Mouse (Mus musculus) intestine, embryonic 16.5 days (tissue): ENCODE results near the gene Srgn. TPM values are rescaled to one million over a fixed set of nuclear protein-coding genes. Genes with fewer than 3 reads are reported as not detected.

Experiments
- ATAC-seq: fragments of 200-750 bp; cut with Nextera tagmentation; 2 replicates; pipeline ENCODE4 v1.8.0; 2017; ENCODE audit warnings: moderate TSS enrichment, moderate library complexity
- H3K27ac ChIP-seq: fragments of 300-500 bp; sonication (generic); 2 replicates; pipeline ENCODE4 v1.5.1; 2014; ENCODE audit warnings: mild to moderate bottlenecking, low read length
- H3K27me3 ChIP-seq: fragments of 300-500 bp; sonication (generic); replicated peaks from 2 replicates; pipeline ENCODE4 v1.6.1; 2014; ENCODE audit warnings: low read length, control low read depth, mixed read lengths; ENCODE audit not compliant: control insufficient read depth, insufficient read depth
- H3K36me3 ChIP-seq: fragments of 300-500 bp; sonication (generic); 2 replicates; pipeline ENCODE4 v1.6.1; 2014; ENCODE audit warnings: low read length, control low read depth; ENCODE audit not compliant: control insufficient read depth, insufficient read depth
- H3K4me1 ChIP-seq: fragments of 300-500 bp; sonication (generic); 2 replicates; pipeline ENCODE4 v1.6.1; 2014; ENCODE audit warnings: low read length, control low read depth, mixed read lengths; ENCODE audit not compliant: control insufficient read depth, insufficient read depth
- H3K4me2 ChIP-seq: fragments of 300-500 bp; sonication (generic); 2 replicates; pipeline ENCODE4 v1.6.1; 2014; ENCODE audit warnings: low read depth, low read length, control low read depth
- H3K4me3 ChIP-seq: fragments of 300-500 bp; sonication (generic); 2 replicates; pipeline ENCODE4 v1.5.1; 2014; ENCODE audit warnings: mild to moderate bottlenecking, low read length
- H3K9ac ChIP-seq: fragments of 300-500 bp; sonication (generic); 2 replicates; pipeline ENCODE4 v1.6.1; 2014; ENCODE audit warnings: low read depth, low read length
- H3K9me3 ChIP-seq: fragments of 300-500 bp; sonication (generic); 2 replicates; pipeline ENCODE4 v1.6.1; 2016; ENCODE audit warnings: low read length, control low read depth; ENCODE audit not compliant: control insufficient read depth
- WGBS: fragments of 180-500 bp; shearing (Covaris S2); extraction: QIAGEN DNeasy Blood & Tissue Kit; methylation state at CpG from one replicate; pipeline ENCODE4 v1.1.7; 2014; 5-methylcytosine and 5-hydroxymethylcytosine counted together
- polyA plus RNA-seq: library from polyadenylated mRNA; unstranded; fragments of >200 nt; fragmentation: Nextera tagmentation; extraction: Ambion mirVana; gene quantifications from 2 replicates; pipeline ENCODE4 v1.2.1, GENCODE M21; 2015

Srgn gene
- polyA plus RNA-seq, result 15.1 and 15.5 TPM in 2 replicates

DNA sequence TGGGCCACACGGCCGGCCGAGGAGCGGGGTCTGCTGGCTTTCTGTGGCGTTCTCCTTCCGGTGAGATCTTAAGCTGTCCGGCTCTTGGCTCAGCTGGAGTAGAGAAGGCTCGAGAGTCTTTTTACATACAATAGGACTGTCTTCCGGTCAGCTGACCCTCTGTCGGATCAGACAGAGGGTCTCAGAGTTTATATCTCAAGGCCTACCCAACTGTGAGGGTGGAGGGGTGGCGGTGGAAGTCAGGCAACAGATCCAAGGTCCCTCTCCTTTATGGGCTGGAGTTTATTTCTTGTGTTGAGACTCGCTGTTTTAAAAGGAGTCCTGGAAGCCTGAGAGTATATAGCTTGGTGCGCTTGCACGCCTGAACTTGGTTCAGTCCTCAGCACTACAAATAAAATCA lies at the start of gene Srgn:
Srgn (minus strand) TSS at position 101 of the 400 bp plus-strand sequence.
- H3K9ac ChIP-seq, result no peak within 1 kb of the TSS
- no peak within 1 kb of the TSS for H3K4me2 ChIP-seq
- H3K27me3 ChIP-seq, result no peaks in the 10 kb centered on the region
- H3K36me3 ChIP-seq, result no peaks in the 10 kb centered on the region
- ATAC-seq, result no peak
- 88% methylated on average over 14 of the region's 14 CpGs for WGBS
- H3K9me3 ChIP-seq, result no peaks in the 10 kb centered on the region
- no peak within 1 kb of the TSS for H3K27ac ChIP-seq
- no peak within 1 kb of the TSS for H3K4me3 ChIP-seq
- peaks cover 6% of the 10 kb centered on the region; the same call in 1 of the 2 replicates for H3K4me1 ChIP-seq

DNA sequence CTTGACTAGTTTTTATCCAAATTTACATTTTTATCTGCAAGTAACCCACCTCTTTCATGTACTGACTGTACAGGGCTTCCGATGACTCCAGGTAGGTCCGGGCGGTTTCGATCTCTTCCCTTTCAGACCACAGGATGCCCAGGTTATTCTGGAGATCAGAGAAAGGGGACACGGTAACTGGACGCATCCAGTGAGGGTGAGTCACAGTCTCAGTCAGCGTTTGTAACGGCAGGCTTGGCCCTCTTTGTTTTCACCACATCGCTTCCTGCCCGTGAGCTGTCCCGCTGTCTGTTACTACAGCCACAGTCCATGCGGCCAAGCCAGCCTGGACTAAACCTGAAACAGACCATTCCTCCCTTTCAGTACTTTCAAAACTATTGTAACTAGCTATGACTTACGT lies 47.8 kb upstream of the Srgn start:
- H3K4me1 ChIP-seq, result peaks cover 9% of the 10 kb centered on the region
- H3K4me3 ChIP-seq, result no peak overlapping the region
- no peaks in the 10 kb centered on the region for H3K9me3 ChIP-seq
- 95% methylated on average over 13 of the region's 13 CpGs for WGBS
- no peak for ATAC-seq
- H3K36me3 ChIP-seq, result 0 out of 2 replicates have a peak, but pooled peaks cover 3% of the 10 kb centered on the region
- no peak overlapping the region for H3K4me2 ChIP-seq
- no peak overlapping the region for H3K9ac ChIP-seq
- H3K27me3 ChIP-seq, result no peaks in the 10 kb centered on the region
- H3K27ac ChIP-seq, result no peak overlapping the region

DNA sequence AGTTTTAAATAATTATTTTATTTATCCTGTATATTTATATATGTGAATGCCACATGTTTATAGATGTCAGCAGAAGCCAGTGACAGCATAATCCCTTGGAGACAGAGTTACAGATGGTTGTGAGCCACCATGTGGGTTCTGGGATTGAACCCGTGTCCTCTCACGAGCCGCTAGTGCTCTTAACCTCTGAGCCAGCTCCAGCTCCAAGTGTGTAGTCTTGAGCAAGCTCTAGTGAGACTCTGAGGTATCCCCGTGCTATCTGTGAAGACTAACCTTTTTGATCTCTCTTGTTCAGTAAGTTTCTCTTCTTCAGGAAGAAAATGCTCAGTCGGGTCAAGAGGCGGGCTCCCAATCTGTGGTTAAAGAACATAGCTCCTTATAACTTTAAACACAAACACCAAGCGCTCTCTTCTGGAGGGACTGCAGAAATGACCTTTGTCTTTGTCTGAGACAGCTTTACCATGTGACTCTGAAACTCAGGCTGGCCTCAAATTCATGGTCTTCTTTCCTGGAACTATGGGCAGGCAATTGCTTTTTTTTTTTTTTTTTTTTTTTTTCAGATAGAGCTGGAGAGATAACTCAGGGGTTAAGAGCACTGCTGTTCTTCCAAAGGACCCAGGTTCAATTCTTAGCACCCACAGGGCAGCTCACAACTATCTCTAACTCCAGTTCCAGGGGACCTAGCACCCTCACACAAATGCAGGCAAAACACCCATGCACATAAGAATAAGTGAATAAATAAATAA lies 43.0 kb upstream of the Srgn start:
- WGBS, result 88% methylated on average over 7 of the region's 7 CpGs

DNA sequence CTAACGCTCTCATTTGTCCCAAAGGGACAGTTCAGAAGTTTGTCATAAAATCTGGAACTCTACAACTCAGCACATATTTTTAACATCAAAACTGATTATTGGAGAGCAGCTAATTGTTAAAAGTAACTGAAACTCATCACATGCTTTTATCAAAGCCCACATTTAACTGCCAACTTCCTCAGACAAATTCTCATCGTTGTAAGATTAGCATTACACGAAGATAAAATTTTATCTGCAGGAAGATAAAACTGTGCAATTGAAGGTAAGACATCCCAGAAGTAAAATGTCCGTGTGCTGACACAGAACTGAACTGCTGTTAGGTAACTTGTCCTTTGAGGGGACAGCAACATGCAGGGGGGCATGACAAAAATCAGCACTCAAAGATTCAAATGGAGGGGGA lies 41.6 kb upstream of the Srgn start:
- Histone ChIP-seq H3K36me3 (peaks cover 18% of the 10 kb centered on the region), H3K9me3 (no peaks in the 10 kb centered on the region), H3K4me2 (no peak overlapping the region), H3K9ac (no peak overlapping the region), H3K4me1 (no peaks in the 10 kb centered on the region), H3K27me3 (no peaks in the 10 kb centered on the region), H3K4me3 (no peak overlapping the region), H3K27ac (no peak overlapping the region)
- WGBS, result 85% methylated on average over 4 of the region's 4 CpGs
- no peak for ATAC-seq

More for the DNA sequence above, 43.0 kb upstream of the Srgn start:
- H3K27ac ChIP-seq, result no peak overlapping the region
- no peaks in the 10 kb centered on the region for H3K4me1 ChIP-seq
- H3K9ac ChIP-seq, result no peak overlapping the region
- H3K27me3 ChIP-seq, result no peaks in the 10 kb centered on the region
- ATAC-seq, result peak; percentile 79
- H3K4me2 ChIP-seq, result no peak overlapping the region
- peaks cover 14% of the 10 kb centered on the region for H3K36me3 ChIP-seq
- H3K9me3 ChIP-seq, result no peaks in the 10 kb centered on the region
- no peak overlapping the region for H3K4me3 ChIP-seq

DNA sequence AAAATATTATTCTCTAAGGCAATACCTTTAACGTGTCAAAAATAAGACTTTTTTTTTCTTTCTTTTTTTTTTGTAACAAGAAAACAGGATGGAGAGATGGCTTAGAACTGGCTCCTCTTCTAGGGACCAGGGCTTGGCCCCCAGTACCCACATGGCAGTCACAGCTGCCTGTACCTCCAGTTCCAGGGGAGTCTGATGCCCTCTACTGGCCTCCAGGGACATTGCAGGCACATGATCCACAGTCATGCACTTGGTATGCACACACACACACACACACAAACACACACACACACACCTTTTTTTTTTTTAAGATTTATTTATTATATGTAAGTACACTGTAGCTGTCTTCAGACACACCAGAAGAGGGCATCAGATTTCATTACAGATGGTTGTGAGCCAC lies 30.5 kb upstream of the Srgn start:
- Histone ChIP-seq H3K27ac (no peak overlapping the region), H3K4me2 (no peak overlapping the region), H3K4me1 (no peaks in the 10 kb centered on the region), H3K36me3 (peaks cover 5% of the 10 kb centered on the region; the same call in 1 of the 2 replicates), H3K27me3 (no peaks in the 10 kb centered on the region), H3K4me3 (no peak overlapping the region), H3K9me3 (no peaks in the 10 kb centered on the region), H3K9ac (no peak overlapping the region)
- 98% methylated on average over 1 of the region's 1 CpGs for WGBS
- ATAC-seq, result no peak

DNA sequence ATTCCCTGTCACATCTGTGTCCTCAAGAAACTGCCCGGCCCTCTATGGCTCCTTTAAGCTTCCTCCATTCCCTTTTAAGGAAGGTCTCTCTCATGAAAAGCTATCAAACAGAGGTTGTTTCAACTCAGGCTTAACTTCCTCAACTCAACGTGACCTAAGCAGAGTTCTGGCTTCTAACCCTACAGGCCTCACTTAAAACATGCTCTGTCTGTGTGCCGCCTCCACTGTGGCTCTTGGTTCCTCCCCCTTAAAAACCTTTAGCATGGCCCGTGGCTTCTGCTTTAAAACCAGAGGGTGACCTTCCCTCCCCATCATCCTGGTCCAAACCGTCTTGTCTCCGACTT lies 29.3 kb upstream of the Srgn start:
- no peak for ATAC-seq
- Histone ChIP-seq H3K27ac (no peak overlapping the region), H3K4me2 (no peak overlapping the region), H3K9ac (no peak overlapping the region), H3K9me3 (no peaks in the 10 kb centered on the region), H3K4me3 (no peak overlapping the region), H3K36me3 (0 out of 2 replicates have a peak, but pooled peaks cover 4% of the 10 kb centered on the region), H3K4me1 (no peaks in the 10 kb centered on the region), H3K27me3 (no peaks in the 10 kb centered on the region)
- WGBS, result 87% methylated on average over 6 of the region's 6 CpGs

DNA sequence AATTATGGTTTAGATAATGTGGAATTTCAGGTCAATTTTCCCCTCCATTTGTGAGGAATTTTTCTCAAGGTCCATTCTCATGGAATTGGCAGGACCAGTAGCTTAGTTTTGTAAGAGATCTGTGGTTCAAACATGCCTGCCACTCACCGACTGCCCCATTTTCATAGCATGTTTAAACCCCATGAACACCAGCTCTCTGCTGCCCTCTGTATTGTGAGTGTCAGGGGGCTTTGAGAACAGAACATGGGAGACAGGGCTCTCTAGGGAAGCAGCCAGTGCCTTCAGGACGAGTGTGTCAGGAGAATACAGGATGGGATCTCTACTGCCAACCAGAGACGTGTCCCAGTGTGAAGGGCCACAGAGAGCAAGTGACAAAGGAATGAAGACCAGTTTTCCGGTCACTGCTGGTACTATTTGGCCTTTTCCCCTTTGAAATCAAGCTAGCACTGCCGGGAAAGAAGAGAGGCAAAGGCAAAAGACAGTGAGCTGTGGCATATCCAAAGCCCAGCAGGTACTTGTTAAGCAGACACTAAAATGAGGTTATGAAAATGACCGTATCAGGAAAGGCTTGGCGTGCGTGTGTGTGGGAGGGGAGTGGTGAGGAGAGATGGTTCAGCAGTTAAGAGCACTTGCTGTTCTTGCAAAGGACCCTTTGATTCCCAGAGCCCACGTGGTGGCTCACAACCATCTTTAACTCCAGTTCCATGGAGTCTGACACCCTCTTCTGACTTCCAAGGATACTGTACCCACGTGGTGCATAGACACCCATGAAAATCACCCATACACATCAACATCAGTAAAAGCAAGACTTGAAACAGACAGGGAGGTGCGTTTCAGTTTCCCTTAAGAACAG lies 28.7 kb upstream of the Srgn start:
- no peak overlapping the region for H3K4me3 ChIP-seq
- no peaks in the 10 kb centered on the region for H3K4me1 ChIP-seq
- H3K4me2 ChIP-seq, result no peak overlapping the region
- no peak overlapping the region for H3K9ac ChIP-seq
- H3K27ac ChIP-seq, result no peak overlapping the region
- WGBS, result 76% methylated on average over 11 of the region's 11 CpGs
- H3K27me3 ChIP-seq, result no peaks in the 10 kb centered on the region
- no peaks in the 10 kb centered on the region for H3K9me3 ChIP-seq
- 0 out of 2 replicates have a peak, but pooled peaks cover 4% of the 10 kb centered on the region for H3K36me3 ChIP-seq
- ATAC-seq, result no peak

DNA sequence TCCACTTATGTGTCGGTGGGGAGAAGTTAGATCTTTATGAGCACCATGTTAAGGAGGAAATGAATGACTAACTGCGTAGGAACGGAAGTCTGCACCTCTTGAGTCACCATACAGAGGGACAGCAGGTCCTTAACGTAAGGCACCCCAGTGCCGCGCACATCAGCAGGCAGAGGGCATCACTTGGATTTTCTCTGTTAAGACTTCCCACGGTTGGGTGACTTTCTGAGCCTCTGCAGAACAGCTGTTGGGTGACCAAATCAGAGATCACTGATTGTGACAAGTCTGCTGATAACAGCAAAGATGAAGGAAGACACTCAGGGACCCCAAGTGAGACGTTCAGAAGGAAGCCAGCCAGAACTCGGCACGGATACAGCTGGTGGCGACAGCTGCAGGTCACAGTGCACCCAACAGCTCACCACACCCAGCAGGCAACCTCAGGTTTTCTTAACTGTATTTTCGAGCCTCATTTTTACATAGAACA lies 26.4 kb upstream of the Srgn start:
- Histone ChIP-seq H3K4me2 (no peak overlapping the region), H3K9me3 (no peaks in the 10 kb centered on the region), H3K4me3 (no peak overlapping the region), H3K27ac (no peak overlapping the region), H3K27me3 (no peaks in the 10 kb centered on the region), H3K36me3 (no peaks in the 10 kb centered on the region), H3K4me1 (no peaks in the 10 kb centered on the region), H3K9ac (no peak overlapping the region)
- 81% methylated on average over 12 of the region's 12 CpGs for WGBS
- ATAC-seq, result no peak

DNA sequence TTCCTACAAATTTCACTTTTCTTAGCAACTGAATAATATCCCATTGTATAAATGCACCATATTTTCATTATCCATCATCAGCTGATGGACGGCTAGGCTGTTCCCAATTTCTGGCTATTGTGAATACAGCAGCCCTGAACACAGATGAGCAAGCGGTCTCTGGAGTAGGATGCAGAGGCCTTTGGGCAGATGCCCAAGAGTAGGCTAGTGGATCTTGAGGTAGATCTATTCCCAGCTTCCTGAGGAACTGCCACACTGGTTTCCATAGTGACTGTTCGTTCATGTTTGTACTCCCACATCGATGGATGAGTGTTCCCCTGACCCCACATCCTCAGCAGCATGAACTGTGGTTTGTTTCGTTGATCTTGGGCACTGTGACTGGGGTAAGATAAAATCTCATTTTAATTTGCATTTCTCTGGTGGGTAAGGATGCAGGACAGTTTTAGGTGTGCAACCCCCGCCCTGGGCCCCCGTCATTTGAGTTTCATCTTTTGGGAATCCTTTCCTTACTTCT lies 23.6 kb upstream of the Srgn start:
- H3K9ac ChIP-seq, result no peak overlapping the region
- H3K36me3 ChIP-seq, result no peaks in the 10 kb centered on the region
- no peak overlapping the region for H3K4me2 ChIP-seq
- 78% methylated on average over 7 of the region's 7 CpGs for WGBS
- no peaks in the 10 kb centered on the region for H3K9me3 ChIP-seq
- no peak overlapping the region for H3K4me3 ChIP-seq
- no peak for ATAC-seq
- no peak overlapping the region for H3K27ac ChIP-seq
- no peaks in the 10 kb centered on the region for H3K4me1 ChIP-seq
- H3K27me3 ChIP-seq, result no peaks in the 10 kb centered on the region
